Mouse (Mus musculus): ENCODE measurements around the gene Gm44596.
"Not testable (repeated sequence)": the region's sequence is repeated elsewhere in the genome, so short reads cannot be mapped to it uniquely, and the experiment has no call there.

Gm44596 gene

DNA sequence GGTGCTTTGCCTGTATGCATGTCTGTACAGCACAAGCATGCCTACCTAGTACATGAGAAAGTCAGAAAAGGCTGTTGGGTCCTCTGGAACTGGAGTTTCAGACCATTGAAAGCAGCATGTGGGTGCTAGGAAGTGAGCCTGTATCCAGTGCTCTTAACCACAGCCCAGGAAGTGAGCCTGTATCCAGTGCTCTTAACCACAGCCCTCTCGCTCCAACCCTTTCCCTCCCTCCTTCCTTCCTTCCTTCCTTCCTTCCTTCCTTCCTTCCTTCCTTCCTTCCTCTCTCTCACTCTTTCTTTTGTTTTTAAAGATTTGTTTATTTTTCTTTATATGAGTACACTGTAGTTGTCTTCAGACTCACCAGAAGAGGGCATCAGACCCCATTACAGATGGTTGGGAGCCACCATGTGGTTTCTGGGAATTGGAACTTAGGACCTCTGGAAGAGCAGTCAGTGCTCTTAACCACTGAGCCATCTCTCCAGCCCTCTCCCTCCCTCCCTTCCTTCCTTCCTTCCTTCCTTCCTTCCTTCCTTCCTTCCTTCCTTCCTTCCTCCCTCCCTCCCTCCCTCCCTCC lies 5.4 kb downstream of the Gm44596 start:
- not testable (repeated sequence) for DNase-seq (ENCODE audit: low spot score)

DNA sequence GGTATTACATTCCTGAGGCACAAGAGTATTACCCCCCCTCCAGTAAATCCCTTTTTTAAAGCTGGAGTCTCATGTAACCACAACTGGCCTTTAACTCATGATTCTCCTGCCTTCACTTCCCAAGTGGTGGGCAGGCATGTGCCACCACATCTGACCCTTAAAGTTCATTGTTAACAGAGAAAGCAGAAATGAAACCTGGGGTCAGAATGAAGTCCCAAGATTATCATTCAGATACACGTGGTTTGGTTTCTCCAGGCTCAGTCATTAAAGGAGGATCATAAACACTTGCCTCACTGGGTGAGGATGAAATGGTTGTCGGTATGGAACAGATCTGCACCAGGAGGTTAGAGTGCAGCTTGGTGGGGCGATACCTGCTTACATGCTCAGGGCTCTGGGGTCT lies 6.0 kb downstream of the Gm44596 start:
- DNase-seq (ENCODE audit: low spot score), result no peak

DNA sequence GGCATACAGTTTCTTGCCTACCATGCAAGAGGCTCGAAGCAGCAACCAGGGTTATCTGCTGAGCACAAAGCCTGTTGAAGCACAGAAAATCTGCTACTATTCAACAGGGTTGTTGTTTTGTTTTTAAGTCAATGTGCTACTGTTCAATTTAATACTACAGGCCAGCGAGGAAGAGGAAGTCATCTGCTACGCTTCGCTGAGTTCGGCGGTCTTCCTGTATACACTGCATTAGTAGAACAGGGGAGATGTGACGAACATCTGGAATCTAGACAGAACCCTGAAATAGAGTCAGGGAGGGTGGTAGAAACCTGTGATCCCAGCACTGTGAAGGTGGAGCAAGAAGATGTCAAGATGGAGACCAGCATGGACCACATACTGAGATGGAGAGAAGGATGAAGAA lies 8.4 kb downstream of the Gm44596 start:
- no peak for DNase-seq (ENCODE audit: low spot score)

DNA sequence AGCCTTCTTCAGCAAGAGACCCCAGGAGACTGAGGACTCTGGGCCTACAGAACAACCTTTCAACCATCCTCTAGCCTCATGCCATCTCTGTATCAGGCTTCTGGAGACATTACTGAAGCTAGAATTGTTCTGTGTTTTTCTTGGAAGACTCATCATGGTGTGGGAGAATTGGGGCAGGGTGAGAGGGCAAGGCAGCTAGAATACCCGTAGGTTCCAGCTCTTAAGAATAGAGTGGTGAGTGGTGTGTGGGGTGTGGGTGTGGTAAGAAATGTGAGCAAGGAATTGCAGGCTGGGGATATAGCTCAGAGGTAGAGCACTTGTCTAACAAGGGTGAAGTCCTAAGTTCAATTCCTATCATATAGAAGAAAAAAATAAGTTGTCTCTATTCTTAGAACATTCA lies 9.7 kb downstream of the Gm44596 start:
- DNase-seq (ENCODE audit: low spot score), result no peak

DNA sequence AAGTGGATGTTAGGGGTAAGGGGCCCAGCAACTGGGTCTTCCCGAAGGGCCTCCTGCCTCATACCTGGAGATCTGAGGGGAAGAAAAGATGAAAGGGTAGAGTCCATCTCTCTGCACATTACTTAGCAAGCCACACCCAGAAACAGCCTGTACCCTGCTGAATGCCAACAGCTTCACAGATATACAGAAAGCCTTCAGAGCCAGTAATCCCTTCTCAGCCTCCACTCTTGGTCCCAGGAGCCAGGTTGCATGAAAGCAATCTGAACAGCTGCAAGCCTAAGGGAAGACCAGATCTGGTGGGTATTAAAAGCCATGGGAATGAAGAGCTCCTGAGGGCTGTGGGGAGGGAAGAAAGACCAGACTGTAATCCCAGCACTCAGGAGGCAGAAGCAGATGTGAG lies 13.9 kb downstream of the Gm44596 start:
- no peak for DNase-seq (ENCODE audit: low spot score)

DNA sequence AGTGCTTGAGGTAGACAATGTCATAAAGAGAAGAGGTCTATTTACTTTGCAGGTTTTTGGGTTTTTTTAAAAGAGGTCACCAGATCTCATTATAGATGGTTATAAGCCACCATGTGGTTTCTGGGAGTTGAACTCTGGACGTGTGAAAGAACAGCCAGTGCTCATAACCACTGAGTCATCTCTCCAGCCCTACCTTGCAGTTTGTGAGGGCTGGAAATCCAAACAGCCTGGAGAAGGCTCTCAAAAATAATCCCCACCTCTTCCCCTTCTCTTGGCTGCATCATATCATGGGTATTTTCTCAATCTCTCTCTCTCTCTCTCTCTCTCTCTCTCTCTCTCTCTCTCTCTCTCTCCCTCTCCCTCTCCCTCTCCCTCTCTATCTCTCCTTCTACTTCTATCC lies 15.4 kb downstream of the Gm44596 start:
- DNase-seq (ENCODE audit: low spot score), result no peak

DNA sequence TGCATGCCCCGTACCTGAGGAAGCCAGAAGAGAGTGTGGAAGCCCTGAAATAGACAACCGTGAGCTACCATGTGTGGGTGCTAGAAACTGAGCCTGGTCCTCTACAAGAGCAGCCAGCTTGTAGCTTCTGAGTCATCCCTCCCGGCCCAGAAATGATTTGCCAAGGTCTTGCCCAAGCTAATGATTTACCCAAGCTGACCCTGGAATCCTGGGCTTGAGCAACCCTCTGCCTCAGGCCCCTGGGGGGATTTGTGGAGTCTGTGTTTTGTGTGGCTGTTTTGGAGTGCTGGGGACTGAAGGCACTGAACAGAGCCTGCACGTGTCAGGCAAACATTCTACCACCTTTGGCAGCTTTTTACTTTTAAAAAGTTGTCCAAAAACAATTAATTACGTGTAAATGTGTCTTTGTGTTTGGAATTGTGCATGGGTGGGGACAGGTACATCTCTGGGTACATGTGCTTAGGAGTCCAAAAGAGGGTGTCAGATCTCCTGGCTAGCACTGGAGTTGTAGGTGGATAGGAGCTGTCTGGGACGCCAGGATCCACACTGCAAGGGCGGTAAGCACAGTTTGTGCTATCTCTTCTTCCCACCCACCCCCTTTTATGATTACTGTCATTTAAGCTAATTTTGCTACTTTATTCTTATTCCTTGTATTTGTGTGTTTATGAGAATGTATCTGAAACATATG lies 22.4 kb downstream of the Gm44596 start:
- peak; percentile 86 for DNase-seq (ENCODE audit: low spot score)

DNA sequence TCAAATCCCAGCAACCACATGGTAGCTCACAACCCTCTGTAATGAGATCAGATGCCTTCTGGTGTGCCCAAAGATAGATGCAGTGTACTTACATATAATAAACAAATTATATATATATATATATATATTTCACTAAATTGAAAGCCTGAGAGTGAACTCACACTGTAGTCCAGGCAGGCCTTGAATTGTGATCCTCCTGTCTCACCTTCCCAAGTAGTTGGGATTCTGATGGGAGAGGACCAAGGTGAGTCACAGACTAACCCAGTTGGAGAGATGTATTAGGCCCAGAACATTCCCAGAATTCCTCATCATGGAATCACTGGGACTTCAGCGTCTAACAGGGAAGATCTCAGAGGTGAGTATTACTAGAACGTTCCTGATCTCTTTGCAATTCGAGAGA lies 23.7 kb downstream of the Gm44596 start, which contains the start of gene Nrip2:
Nrip2 (plus strand) TSS at position 301 of the 400 bp plus-strand sequence.
- DNase-seq (ENCODE audit: low spot score), result no peak

DNA sequence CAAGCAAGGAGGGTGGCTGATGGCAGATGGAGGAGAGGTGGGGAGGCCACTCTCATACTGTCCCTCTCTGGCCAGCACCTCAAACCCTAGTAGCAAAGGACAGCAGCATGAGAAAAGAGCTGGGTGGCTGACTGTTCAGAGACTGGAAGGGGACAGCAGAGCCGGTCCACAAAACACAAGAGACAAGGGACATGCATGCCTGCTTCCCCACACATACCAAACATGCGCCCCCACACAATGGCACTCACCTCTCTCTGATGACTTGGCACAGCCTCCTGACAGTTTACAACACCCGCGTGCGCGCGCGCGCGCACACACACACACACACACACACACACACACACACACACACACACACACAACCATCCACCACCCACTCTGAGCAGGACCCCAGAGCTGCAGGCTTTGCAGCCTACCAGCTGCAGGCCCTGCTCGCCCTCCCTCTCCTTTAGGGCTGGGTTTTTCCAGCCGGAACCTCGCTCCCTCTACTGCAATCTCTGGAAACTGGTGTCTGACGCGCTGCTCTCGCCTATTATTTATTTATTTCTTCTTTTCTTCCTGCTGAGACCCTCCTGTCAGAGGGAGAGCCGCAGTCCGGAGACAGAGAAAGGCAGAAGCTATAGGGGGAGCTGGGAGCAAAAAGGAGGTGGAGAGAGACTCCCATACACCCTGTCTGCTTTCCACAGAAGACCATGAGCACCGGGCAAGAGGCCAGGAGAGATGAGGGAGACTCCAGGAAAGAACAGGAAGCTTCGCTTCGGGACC lies 24.3 kb downstream of the Gm44596 start:
- peak; percentile 29 for DNase-seq (ENCODE audit: low spot score)

DNA sequence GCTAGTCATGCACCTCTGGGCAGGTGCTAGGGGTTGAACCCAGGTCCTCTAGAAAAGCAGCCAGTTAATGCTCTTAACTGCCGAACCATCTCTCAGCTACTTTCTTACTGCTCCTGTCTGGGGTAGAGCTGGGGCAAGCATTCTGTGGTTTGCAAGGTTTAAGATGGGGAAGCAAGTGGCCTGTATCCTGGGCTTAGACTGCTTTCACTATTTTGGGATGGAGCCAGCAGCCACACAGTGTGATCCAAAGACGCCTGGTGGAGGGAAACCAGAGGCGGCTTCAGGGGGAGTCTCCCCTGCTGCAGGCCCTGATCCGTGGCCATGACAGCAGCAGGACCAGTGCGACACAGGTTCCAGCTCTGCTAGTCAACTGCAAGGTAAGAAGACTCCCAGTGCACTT lies 29.4 kb downstream of the Gm44596 start:
- no peak for DNase-seq (ENCODE audit: low spot score)

DNA sequence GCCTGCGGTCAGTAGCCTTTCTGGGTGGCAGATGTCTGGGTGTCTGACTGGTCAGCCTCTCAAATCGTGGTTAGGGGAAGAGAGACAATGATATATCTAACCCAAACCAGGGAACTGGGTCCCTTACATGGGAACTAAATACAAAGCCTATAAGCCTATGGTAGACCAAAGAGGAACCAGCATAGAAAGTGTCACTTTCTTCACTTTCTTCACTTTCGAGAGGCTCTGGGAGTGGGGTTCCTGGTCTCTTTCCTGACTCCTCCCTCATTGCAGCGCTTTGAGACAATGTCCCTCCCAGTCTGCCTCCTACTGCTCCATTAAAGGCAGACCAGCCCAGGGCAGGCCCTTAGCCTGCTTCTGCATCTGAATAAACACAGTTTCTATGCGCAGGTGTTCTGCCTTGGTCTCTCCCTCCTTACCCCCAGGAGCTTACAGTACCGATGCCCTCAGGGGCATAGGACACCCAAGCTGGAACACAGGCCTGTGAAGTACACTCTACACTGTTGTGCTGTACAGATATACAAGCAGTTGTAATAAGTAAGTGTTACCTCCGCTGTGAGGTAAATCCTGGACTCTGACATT lies 33.3 kb downstream of the Gm44596 start:
- DNase-seq (ENCODE audit: low spot score), result no peak

DNA sequence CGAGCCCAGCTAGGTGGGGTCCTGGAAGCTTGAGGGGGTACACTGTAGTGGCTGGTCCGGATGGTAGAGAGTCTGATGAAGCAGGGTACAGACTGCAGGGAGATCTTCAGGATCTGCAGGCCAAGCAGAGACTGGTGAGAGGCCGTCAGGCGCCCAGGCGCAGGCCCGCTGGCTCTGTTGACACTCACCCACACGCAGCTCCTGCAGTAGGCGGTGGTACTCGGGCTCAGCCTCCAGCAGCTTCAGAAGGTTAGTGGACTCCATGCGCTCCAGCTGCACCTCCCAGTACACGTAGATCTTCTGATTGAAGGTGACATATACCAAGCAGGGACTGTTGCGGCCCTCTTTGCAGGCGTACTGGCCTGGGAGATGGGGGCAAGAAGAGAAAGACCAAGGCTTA lies 35.0 kb downstream of the Gm44596 start:
- DNase-seq (ENCODE audit: low spot score), result no peak

DNA sequence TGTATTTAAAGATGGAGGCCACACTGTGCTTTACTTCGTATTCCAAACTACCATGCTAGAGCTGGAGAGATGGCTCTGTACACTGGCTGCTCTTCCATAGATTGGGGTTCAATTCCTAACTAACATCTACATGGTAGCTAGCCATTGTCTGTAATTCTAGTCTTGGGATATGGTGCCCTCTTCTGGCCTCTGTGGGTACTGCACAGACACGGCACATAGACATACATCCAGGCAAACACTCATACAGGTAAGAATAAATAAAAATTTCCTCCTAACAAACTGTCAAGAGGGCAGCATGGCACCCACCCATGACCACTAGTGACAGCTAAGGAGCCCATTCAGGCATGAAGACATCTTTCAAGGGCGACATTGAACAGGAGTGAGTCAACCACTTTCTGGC lies 35.8 kb downstream of the Gm44596 start:
- peak; percentile 60 for DNase-seq (ENCODE audit: low spot score)

DNA sequence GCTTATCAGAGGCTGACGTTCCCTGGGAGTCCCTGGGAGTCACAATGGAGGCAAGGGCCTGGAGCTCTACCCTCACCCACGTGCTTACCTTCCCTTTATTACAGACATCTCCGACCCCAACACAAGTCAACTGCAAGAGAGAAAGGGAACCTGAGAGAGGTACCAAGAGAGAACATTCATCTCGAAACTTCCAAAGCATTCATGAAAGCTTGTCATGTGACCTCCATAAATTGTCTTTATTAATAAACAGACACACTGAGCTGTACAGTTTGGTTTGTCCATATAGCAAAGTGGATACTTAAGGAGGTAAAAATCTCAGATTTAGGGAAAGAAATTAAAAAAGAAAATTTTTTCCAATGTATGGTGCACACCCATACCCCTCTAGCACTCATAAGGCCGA lies 40.9 kb downstream of the Gm44596 start:
- no peak for DNase-seq (ENCODE audit: low spot score)

DNA sequence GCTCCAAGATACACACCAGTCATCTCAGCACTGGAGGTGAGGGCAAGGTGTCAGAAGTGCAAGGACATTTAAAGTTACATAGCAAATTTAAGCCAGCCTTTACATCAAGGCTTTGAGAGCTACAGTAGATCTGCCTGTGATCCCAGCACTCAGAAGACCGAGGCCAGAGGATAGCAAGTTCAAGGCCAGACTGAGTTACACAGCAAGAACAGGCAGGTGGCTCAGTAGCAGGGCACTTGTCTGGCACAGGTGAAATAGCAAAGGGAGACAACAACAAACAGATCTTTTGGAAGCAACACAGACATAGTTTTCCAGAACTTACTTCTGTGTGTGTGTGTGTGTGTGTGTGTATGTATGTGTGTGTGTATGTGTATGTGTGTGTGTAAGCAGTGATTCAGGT lies 42.8 kb downstream of the Gm44596 start:
- no peak for DNase-seq (ENCODE audit: low spot score)

DNA sequence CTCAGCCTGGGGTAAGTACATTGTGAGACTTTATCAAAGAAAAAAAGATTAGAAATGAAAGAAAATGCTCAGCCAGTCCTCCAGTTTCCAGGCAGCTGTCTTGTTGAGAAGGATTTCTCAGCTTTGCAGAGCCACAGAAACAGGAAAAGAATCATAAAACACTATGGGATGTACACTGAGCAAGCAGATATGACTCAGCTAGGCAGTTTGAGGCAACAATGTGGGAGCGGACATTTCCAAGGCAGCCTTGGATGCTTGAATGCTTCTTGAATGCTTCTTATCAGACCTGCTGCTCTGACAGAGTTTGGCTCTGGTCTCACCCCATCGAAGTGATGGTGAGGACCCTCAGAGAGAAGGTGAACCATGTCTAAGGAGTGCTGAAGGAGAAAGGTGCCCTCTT lies 45.7 kb downstream of the Gm44596 start:
- no peak for DNase-seq (ENCODE audit: low spot score)

DNA sequence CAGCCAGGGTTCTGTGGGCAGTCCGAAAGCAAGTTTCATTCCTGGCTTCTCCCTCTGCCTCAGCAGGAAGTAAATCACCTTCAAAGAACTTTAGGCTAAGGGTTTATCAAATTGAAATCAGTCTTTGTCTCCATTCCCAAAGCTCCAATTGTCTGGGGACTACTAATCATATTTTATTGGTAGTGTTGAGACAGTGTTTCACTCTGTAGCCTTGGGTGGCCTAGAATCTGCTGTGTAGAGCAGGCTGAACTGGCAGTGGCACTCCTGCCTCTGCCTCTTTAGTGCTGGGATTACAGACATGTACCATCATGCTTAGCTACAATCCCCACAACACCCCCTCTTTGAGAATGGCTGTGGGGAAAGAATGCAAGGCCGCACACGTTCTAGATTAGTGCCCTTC lies 46.2 kb downstream of the Gm44596 start:
- DNase-seq (ENCODE audit: low spot score), result no peak

DNA sequence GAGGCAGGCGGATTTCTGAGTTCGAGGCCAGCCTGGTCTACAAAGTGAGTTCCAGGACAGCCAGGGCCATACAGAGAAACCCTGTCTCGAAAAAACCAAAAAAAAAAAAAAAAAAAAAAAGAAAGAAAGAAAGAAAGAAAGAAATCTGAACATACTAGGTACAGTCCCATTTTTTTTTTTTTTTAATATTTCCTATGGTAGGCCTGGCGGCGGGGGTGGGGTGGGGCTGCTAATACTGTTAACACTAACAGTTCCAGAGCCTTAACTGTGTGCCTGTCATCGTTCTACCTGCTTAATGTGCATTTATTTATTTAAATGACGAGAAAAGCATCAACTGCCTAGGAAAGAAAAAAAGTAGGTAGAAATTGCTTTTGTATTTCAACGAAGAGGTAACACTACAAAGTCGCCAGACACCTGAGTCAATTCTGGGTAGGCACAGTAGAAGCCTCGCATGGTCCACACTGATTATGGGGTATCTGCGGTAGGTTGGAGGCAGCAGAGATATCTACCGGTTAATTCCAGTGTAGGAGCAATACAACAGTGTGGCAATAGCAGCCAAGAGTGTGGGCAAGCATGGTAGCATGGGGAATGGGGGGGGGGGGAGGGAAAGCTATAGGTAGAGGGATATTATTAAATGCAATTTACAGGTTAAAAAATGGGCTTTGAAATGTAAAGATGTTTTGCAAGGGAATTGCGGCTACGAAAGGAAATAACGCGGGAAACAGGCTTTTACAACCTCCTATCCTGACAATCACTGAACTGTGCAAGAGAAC lies 48.4 kb downstream of the Gm44596 start:
- peak; percentile 27 for DNase-seq (ENCODE audit: low spot score)

DNA sequence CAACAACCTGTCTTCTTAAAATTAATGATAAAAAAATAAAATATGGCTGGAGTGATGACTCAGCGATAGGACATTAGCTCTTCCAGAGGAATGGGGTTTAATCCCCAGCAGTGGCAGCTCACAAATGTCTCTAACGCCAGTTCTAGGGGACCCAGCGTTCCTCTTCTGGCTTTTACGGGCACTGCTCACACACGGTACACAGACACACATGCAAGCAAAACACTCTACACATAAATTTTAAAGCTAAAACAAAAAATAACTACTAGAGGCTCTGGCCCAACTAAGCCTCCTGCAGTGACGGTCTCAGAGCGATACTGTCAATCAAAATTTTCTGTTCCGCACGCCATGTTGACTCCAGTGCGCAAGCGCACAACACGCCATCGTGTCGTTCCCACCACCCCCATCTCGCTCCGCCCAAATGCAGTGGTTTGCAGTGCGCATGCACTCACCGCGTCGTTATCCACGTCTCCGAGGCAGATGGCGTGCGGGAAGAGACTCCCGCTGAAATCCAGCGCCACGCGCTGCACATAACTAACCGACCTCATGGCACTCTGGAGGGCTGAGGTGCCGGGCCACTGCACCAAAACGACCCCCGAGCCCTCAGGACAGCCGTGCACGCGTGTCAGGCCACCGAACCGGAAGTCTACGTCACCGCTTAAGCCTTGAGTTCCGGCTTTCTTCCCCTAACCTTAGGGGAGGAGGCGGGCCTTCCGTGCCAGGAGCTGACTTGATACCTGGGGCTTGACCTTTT lies 49.1 kb downstream of the Gm44596 start, which contains the start of gene Itfg2:
Itfg2 (minus strand) TSS at position 663 of the 751 bp plus-strand sequence.
- peak; percentile 96 for DNase-seq (ENCODE audit: low spot score)

DNA sequence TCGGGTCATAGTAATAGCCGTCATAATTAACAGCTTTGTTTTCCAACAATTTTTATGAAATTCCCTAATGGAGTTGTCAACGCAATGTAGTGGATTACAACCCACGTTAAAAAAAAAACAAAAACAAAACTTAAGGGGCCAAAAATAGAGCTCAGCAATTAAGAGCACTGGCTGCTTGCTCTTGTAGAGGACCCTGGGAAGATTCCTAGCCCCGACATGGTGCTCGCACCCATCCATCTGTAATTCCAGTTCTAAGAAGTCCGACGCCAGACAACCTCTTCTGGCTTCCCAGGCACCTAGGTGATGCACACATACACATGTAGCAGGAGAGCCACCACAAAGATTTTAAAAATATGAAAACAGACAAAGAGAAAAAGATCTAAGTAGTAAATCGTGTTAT lies 49.7 kb downstream of the Gm44596 start:
- no peak for DNase-seq (ENCODE audit: low spot score)

DNA sequence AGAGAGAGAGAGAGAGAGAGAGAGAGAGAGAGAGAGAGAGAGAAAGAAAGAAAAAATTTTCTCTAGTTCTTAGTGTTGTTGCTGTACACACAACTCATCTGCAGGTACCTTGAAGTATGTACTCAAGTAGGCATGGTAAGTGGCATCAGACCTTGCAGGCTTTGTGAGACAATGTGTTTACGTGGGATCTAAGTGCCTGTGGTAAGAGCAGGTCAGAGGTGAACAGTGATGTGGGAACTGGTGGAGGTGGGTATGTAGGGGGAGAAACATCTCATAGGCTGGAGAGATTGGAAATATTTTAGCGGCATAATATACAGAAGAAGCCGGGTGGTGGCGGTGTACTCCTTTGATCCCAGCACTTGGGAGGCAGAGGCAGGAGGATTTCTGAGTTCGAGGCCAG lies 52.3 kb downstream of the Gm44596 start:
- no peak for DNase-seq (ENCODE audit: low spot score)
